Mouse (Mus musculus) forebrain, embryonic 11.5 days (tissue): Measurements from ENCODE around the gene Adar. TPM values are rescaled to one million over a fixed set of nuclear protein-coding genes. Genes with fewer than 3 reads are reported as not detected.

Experiments used
- ATAC-seq: fragments of 200-750 bp; cut with Nextera tagmentation; replicated peaks from 2 replicates; pipeline ENCODE4 v1.8.0; 2017; ENCODE audit warnings: moderate TSS enrichment; ENCODE audit not compliant: low FRiP score
- DNase-seq: peaks from one replicate; pipeline ENCODE4 v3.0.0-alpha.2; 2017; ENCODE audit warnings: low spot score
- H3K27ac ChIP-seq: fragments of 300-500 bp; sonication (generic); 2 replicates; pipeline ENCODE4 v1.5.1; 2014; ENCODE audit warnings: low read depth, low read length
- H3K27me3 ChIP-seq: fragments of 300-500 bp; sonication (generic); 2 replicates; pipeline ENCODE4 v1.6.1; 2014; ENCODE audit warnings: mild to moderate bottlenecking, low read length, mixed read lengths; ENCODE audit not compliant: control insufficient read depth, insufficient read depth
- H3K36me3 ChIP-seq: fragments of 300-500 bp; sonication (generic); 2 replicates; pipeline ENCODE4 v1.6.1; 2014; ENCODE audit warnings: mild to moderate bottlenecking, low read length, moderate library complexity, mixed read lengths; ENCODE audit not compliant: control insufficient read depth, insufficient read depth
- H3K4me1 ChIP-seq: fragments of 300-500 bp; sonication (generic); replicated peaks from 2 replicates; pipeline ENCODE4 v1.6.1; 2014; ENCODE audit warnings: low read length, mixed read lengths; ENCODE audit not compliant: control insufficient read depth, insufficient read depth
- H3K4me2 ChIP-seq: fragments of 300-500 bp; sonication (generic); 2 replicates; pipeline ENCODE4 v1.6.1; 2014; ENCODE audit warnings: low read depth, mild to moderate bottlenecking, low read length, moderate library complexity, mixed read lengths; ENCODE audit not compliant: severe bottlenecking
- H3K4me3 ChIP-seq: fragments of 300-500 bp; sonication (generic); 2 replicates; pipeline ENCODE4 v1.5.1; 2014; ENCODE audit warnings: low read depth, low read length
- H3K9ac ChIP-seq: fragments of 300-500 bp; sonication (generic); 2 replicates; pipeline ENCODE4 v1.6.1; 2014; ENCODE audit warnings: low read length
- H3K9me3 ChIP-seq: fragments of 300-500 bp; sonication (generic); 2 replicates; pipeline ENCODE4 v1.6.1; 2016; ENCODE audit warnings: low read length, mixed read lengths; ENCODE audit not compliant: control insufficient read depth
- WGBS: fragments of 180-500 bp; shearing (Covaris S2); extraction: QIAGEN DNeasy Blood & Tissue Kit; methylation state at CpG from one replicate; pipeline ENCODE4 v1.1.7; 2014; 5-methylcytosine and 5-hydroxymethylcytosine counted together
- polyA plus RNA-seq: library from polyadenylated mRNA; unstranded; fragments of >200 nt; fragmentation: Nextera tagmentation; extraction: Ambion mirVana; gene quantifications from 2 replicates; pipeline ENCODE4 v1.2.1, GENCODE M21; 2014

Gene Adar
- polyA plus RNA-seq, 1 experiment from 2014 or later = 23.2 TPM

DNA sequence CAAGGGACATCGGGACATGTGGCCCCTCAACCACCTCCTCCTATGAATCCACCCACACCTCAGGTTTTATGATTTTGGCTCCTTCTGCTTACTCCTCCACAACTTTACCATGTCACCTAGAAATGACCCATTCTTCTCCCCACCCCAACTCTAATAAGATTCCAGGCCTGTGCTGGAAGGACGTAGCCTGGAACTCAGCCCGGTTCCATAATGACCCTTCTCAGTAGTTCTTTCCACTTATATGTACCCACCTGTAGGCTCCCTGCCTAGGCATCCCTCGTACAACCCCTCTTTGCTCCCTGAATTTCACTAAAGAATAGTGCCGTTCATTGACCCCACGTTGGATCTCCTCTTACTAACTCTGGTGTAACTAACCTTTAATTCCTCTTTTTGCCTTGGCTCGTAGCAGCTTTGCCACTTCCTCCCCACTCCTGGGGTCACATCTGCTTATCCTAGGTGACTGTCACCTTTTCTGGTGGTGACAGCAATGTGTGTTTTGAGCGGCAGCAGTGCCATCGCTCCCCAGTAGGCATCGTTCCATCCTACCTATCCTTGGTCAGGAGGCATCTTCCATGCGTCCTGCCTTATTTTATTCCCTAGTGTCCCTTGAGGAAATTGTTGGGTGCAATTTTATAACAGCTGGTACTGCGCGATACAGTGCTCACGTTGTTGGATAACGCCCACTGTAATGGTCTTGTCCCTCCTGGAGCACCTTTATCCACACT is 59.6 kb downstream of the Adar start:
- peak overlapping the region; percentile 98 for H3K9ac ChIP-seq
- no peak overlapping the region for H3K27ac ChIP-seq
- 59% methylated on average over 15 of the region's 15 CpGs for WGBS
- peak overlapping the region; percentile 83 for H3K4me2 ChIP-seq
- H3K4me1 ChIP-seq = peaks cover 11% of the 10 kb centered on the region
- DNase-seq (no peak), ATAC-seq (no peak)
- H3K4me3 ChIP-seq = peak overlapping the region; percentile 99
- H3K9me3 ChIP-seq = no peaks in the 10 kb centered on the region
- no peaks in the 10 kb centered on the region for H3K27me3 ChIP-seq
- peaks cover under 1% of the 10 kb centered on the region; the same call in 1 of the 2 replicates for H3K36me3 ChIP-seq

GRCm38 (mm10) chr3:89776001-89776400 is 61.2 kb downstream of the Adar start:
- Histone ChIP-seq H3K9ac (no peak overlapping the region), H3K4me1 (peaks cover 11% of the 10 kb centered on the region), H3K36me3 (peaks cover 7% of the 10 kb centered on the region), H3K4me3 (no peak overlapping the region), H3K9me3 (no peaks in the 10 kb centered on the region), H3K27me3 (no peaks in the 10 kb centered on the region), H3K27ac (no peak overlapping the region), H3K4me2 (no peak overlapping the region)
- 86% methylated on average over 4 of the region's 4 CpGs for WGBS
- ATAC-seq = no peak
- DNase-seq = no peak

- H3K9ac ChIP-seq = no peak overlapping the region
- no peaks in the 10 kb centered on the region for H3K9me3 ChIP-seq
- peaks cover 6% of the 10 kb centered on the region; the same call in 1 of the 2 replicates for H3K4me1 ChIP-seq
- peaks cover 20% of the 10 kb centered on the region for H3K36me3 ChIP-seq
- no peak overlapping the region for H3K4me2 ChIP-seq
- no peak overlapping the region for H3K4me3 ChIP-seq
- WGBS = 91% methylated on average over 4 of the region's 4 CpGs
- H3K27me3 ChIP-seq = no peaks in the 10 kb centered on the region
- ATAC-seq (no peak), DNase-seq (no peak)
- no peak overlapping the region for H3K27ac ChIP-seq
Measured at GRCm38 (mm10) chr3:89780102-89780501, 65.3 kb downstream of the Adar start.

DNA sequence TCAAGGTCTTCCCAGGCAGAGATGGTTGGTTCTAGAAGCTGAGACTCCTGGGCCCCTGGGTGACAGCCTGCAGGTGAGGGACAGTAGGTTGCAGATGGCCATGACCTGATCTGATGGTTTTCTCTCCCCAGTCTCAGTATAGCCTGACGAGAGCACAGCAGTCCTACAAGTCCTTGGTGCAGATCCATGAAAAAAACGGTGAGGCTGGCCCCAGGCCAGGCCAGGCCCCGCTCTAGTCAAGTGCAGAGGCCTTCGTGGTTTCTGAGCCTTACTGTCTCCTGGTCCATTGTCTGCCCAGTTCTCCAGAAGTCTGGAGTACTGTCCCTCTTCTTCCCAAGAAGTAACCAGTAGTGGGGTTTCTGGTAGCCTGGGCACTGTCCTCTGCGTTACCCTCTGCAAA is 66.8 kb downstream of the Adar start:
- no peak overlapping the region for H3K4me3 ChIP-seq
- no peak overlapping the region for H3K4me2 ChIP-seq
- WGBS = 90% methylated on average over 5 of the region's 5 CpGs
- no peaks in the 10 kb centered on the region for H3K9me3 ChIP-seq
- no peak overlapping the region for H3K9ac ChIP-seq
- no peak for ATAC-seq
- H3K36me3 ChIP-seq = peaks cover 20% of the 10 kb centered on the region
- H3K4me1 ChIP-seq = 0 out of 2 replicates have a peak, but pooled peaks cover 2% of the 10 kb centered on the region
- H3K27me3 ChIP-seq = no peaks in the 10 kb centered on the region
- DNase-seq = no peak
- no peak overlapping the region for H3K27ac ChIP-seq

GRCm38 (mm10) chr3:89784991-89785753 is 70.3 kb downstream of the Adar start:
- Histone ChIP-seq H3K4me1 (0 out of 2 replicates have a peak, but pooled peaks cover 2% of the 10 kb centered on the region), H3K27me3 (no peaks in the 10 kb centered on the region), H3K4me3 (no peak overlapping the region), H3K27ac (no peak overlapping the region), H3K36me3 (peaks cover 16% of the 10 kb centered on the region), H3K9me3 (no peaks in the 10 kb centered on the region), H3K9ac (no peak overlapping the region), H3K4me2 (no peak overlapping the region)
- DNase-seq = peak; percentile 74
- 27% methylated on average over 11 of the region's 11 CpGs for WGBS
- 0 out of 2 replicates have a peak, but pooled peaks have one; percentile 46 for ATAC-seq

- H3K36me3 ChIP-seq = peaks cover 10% of the 10 kb centered on the region
- no peak overlapping the region for H3K27ac ChIP-seq
- DNase-seq = no peak
- H3K4me3 ChIP-seq = no peak overlapping the region
- 77% methylated on average over 6 of the region's 6 CpGs for WGBS
- no peak overlapping the region for H3K9ac ChIP-seq
- 0 out of 2 replicates have a peak, but pooled peaks cover 2% of the 10 kb centered on the region for H3K4me1 ChIP-seq
- no peaks in the 10 kb centered on the region for H3K9me3 ChIP-seq
- H3K27me3 ChIP-seq = no peaks in the 10 kb centered on the region
- H3K4me2 ChIP-seq = no peak overlapping the region
- no peak for ATAC-seq
Measured at GRCm38 (mm10) chr3:89786275-89786674, 71.5 kb downstream of the Adar start.

GRCm38 (mm10) chr3:89788680-89789352 is 74.0 kb downstream of the Adar start:
- Histone ChIP-seq H3K27ac (no peak overlapping the region), H3K9me3 (no peaks in the 10 kb centered on the region), H3K27me3 (no peaks in the 10 kb centered on the region), H3K9ac (no peak overlapping the region), H3K36me3 (no peaks in the 10 kb centered on the region), H3K4me2 (no peak overlapping the region), H3K4me3 (no peak overlapping the region), H3K4me1 (0 out of 2 replicates have a peak, but pooled peaks cover 2% of the 10 kb centered on the region)
- DNase-seq (no peak), ATAC-seq (no peak)
- WGBS = 78% methylated on average over 16 of the region's 16 CpGs

GRCm38 (mm10) chr3:89794616-89795015 is 79.8 kb downstream of the Adar start:
- 56% methylated on average over 2 of the region's 2 CpGs for WGBS
- ATAC-seq = no peak

More at GRCm38 (mm10) chr3:89794616-89795015, 79.8 kb downstream of the Adar start:
- Histone ChIP-seq H3K4me3 (no peak overlapping the region), H3K27me3 (no peaks in the 10 kb centered on the region), H3K9me3 (no peaks in the 10 kb centered on the region), H3K27ac (no peak overlapping the region), H3K4me2 (no peak overlapping the region), H3K36me3 (no peaks in the 10 kb centered on the region), H3K4me1 (no peaks in the 10 kb centered on the region), H3K9ac (no peak overlapping the region)
- no peak for DNase-seq
